Mouse (Mus musculus) limb, embryonic 10.5 days (tissue): ENCODE data around the gene Lysmd3. TPM values are rescaled to one million over a fixed set of nuclear protein-coding genes. Genes with fewer than 3 reads are reported as not detected.
"Not testable (repeated sequence)": the region's sequence is repeated elsewhere in the genome, so short reads cannot be mapped to it uniquely, and the experiment has no call there.

Experiments
- DNase-seq: peaks from one replicate; pipeline ENCODE4 v3.0.0-alpha.2; 2017; ENCODE audit warnings: low spot score
- H3K27ac ChIP-seq: fragments of 300-500 bp; sonication (generic); 2 replicates; pipeline ENCODE4 v1.5.1; 2016; ENCODE audit warnings: mild to moderate bottlenecking
- H3K27me3 ChIP-seq: fragments of 300-500 bp; sonication (generic); 2 replicates; pipeline ENCODE4 v1.6.1; 2016; ENCODE audit warnings: low read depth, mild to moderate bottlenecking; ENCODE audit not compliant: poor library complexity, severe bottlenecking
- H3K36me3 ChIP-seq: fragments of 300-500 bp; sonication (generic); 2 replicates; pipeline ENCODE4 v1.6.1; 2016; ENCODE audit warnings: mild to moderate bottlenecking, moderate library complexity
- H3K4me1 ChIP-seq: fragments of 300-500 bp; sonication (generic); 2 replicates; pipeline ENCODE4 v1.6.1; 2016
- H3K4me3 ChIP-seq: fragments of 300-500 bp; sonication (generic); 2 replicates; pipeline ENCODE4 v1.5.1; 2016; ENCODE audit warnings: mild to moderate bottlenecking, moderate library complexity
- H3K9me3 ChIP-seq: fragments of 300-500 bp; sonication (generic); replicated peaks from 2 replicates; pipeline ENCODE4 v1.6.1; 2016; ENCODE audit warnings: mild to moderate bottlenecking
- WGBS: fragments of 180-500 bp; shearing (Covaris S2); methylation state at CpG from one replicate; pipeline ENCODE4 v1.1.7; 2016; 5-methylcytosine and 5-hydroxymethylcytosine counted together
- polyA plus RNA-seq: library from polyadenylated mRNA; unstranded; fragments of >200 nt; fragmentation: Nextera tagmentation; extraction: Ambion mirVana; gene quantifications from 2 replicates; pipeline ENCODE4 v1.2.1, GENCODE M21; 2016

The Lysmd3 gene
- polyA plus RNA-seq, 1 experiment from 2014 or later, result 22.8 TPM

DNA sequence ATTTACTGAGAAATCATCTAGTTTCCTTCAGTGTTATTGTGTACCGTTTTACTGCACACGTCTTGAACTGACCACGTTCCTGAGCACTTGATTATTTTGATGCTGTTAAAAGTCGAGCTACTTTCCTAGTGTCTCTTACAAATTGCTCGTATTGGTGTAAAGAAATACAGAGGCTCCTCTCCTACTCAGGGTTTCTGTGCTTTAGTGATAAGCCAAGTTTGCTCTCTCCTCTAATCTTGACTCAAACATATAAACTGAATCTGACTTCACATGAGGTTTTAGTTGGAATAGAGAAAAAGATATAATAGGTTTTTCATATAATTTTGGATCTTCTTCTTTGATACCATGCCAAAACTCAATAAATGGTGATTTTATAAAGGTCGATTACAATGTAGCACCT, 11.1 kb upstream of the Lysmd3 start:
- no peak overlapping the region for H3K4me3 ChIP-seq
- H3K4me1 ChIP-seq, result peaks cover 3% of the 10 kb centered on the region
- H3K27ac ChIP-seq, result no peak overlapping the region
- no peaks in the 10 kb centered on the region for H3K9me3 ChIP-seq
- no peaks in the 10 kb centered on the region for H3K36me3 ChIP-seq
- no peaks in the 10 kb centered on the region for H3K27me3 ChIP-seq
- no peak for DNase-seq
- 90% methylated on average over 6 of the region's 6 CpGs for WGBS

DNA sequence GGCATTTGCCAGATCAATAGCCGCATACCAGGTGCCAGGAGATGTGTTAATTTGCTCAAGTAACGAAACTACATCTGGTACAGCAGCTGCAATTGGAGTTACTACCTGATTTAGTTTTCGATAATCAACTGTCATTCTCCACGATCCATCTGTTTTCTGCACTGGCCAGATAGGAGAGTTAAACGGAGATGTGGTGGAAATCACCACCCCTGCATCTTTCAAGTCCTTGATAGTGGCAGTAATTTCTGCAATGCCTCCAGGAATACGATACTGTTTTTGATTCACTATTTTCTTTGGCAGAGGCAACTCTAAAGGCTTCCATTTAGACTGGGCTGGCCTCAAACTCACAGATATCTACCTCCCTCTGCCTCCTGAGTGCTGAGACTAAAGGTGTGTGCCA, 7.1 kb upstream of the Lysmd3 start:
- not testable (repeated sequence) for H3K27ac ChIP-seq, H3K4me3 ChIP-seq, H3K9me3 ChIP-seq, H3K4me1 ChIP-seq, H3K36me3 ChIP-seq, DNase-seq, H3K27me3 ChIP-seq
- 85% methylated on average over 5 of the region's 6 CpGs for WGBS

DNA sequence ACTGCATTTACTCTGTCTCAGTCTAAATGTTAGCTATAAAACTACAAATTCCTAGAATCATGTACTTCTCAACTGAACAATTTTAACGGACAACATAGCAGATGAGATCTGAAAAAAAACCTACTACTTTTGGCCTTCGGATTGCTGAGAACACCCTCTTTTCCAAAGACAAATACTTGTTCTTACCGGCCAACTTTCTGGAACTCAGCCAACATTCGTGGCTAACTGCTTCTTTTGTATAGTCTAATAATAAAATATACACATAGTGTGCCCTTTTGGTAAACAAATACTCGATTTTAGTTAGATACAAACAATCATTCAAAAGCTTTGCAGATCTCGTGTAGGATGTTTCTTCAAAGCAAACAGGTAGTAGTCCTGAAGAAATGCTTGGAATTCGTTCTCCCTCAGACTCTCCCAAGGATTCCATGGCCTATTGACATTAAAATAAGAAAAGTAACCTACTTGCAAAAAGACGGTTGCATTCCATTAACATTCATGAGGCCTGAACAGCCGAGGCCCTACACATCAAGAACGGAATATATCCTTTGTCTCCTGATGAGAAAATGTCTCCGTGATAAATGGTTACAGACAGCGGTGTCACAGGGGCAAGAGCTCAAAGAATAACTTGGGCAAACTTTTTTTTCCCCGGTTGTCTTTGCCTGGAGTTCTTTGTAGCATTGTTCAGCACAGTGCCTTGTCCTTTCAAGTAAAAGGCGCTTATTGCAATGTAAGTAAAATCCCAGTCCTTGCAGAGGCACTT, 1.2 kb upstream of the Lysmd3 start:
- H3K27ac ChIP-seq, result no peak overlapping the region
- DNase-seq, result peak; percentile 30
- no peaks in the 10 kb centered on the region for H3K9me3 ChIP-seq
- peaks cover 4% of the 10 kb centered on the region; the same call in 1 of the 2 replicates for H3K36me3 ChIP-seq
- H3K4me3 ChIP-seq, result no peak overlapping the region
- H3K4me1 ChIP-seq, result peaks cover 7% of the 10 kb centered on the region; the same call in 1 of the 2 replicates
- 44% methylated on average over 14 of the region's 14 CpGs for WGBS
- H3K27me3 ChIP-seq, result no peaks in the 10 kb centered on the region

GRCm38 (mm10) chr13:81657008-81657350, 484 bp upstream of the Lysmd3 start:
- Histone ChIP-seq H3K27ac (peak overlapping the region; percentile 93), H3K36me3 (peaks cover 7% of the 10 kb centered on the region), H3K4me1 (peaks cover 7% of the 10 kb centered on the region; the same call in 1 of the 2 replicates), H3K27me3 (no peaks in the 10 kb centered on the region), H3K9me3 (no peaks in the 10 kb centered on the region), H3K4me3 (peak overlapping the region; percentile 81)
- 31% methylated on average over 5 of the region's 5 CpGs for WGBS
- DNase-seq, result no peak

DNA sequence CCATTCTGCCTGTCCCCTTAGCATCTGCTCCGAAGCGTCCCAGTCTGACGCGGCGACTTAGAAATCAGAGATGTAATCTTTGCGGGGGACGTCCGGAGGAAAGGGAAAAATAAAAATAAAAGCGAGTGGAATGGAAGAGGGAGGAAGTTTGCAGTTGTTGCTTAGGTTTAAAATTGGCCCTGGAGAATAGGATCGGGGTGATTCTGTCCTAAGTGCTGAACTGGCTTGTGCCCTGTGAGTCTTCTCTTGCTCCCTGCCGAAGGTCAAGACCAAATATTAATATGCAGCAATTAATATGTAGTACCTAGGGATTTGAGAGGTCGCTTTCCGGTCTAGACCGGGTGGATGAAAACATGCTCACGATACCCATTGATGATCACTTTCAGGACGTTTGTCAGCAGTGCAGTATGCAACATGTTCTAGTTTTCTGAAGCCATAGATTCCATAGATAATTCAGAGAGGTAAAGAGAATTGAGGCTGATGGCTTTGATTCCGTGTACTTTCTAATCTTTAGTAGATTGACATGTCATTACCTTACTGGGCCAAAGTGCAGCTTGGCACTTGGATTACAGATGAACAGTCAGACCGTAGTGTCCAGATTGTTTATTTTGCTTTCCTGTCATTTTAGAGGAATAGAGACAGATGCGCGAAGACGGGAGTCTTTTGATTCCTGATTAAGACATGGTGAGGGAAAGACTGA, 740 bp downstream of the Lysmd3 start:
- Histone ChIP-seq H3K36me3 (peaks cover 7% of the 10 kb centered on the region), H3K27ac (peak overlapping the region; percentile 93), H3K9me3 (no peaks in the 10 kb centered on the region), H3K4me1 (peaks cover 7% of the 10 kb centered on the region; the same call in 1 of the 2 replicates), H3K27me3 (no peaks in the 10 kb centered on the region), H3K4me3 (peak overlapping the region; percentile 81)
- 16% methylated on average over 21 of the region's 21 CpGs for WGBS
- DNase-seq, result no peak

DNA sequence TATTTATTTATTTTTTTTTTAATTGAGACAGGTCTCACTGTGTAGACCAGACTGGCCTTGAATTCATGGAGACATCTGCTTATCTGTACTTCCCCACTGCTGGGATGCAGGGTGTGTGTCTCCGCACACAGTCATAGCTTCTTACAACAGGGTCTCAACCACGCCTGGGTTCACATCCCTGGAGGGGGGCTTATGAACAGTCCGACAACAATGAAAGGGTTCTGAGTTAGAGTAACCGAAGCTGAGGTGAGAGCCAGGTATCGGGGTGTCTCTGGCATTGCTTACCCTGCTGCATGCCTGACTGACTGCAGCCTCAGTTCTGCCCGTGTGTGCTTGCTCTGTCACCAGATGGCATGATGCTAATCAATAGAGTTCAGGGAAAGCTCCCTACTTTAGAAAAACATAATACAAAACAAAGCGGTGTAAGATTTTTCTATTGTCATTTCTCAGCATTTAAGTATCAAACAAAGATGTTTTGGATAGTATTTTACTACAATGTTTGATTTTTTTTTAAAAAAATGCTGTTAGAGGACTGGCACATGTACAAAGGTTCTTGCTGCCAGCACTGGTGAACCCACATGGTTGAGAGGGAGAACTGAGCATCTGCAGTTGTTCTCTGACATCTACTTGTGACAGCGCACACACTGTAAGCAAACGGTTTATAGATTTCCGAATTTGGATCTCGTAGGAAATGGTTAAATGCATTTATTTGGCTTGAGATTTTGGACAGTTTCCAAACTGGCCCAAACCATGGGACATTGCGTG, 6.3 kb downstream of the Lysmd3 start:
- WGBS, result 91% methylated on average over 12 of the region's 12 CpGs
- H3K27me3 ChIP-seq, result no peaks in the 10 kb centered on the region
- H3K9me3 ChIP-seq, result no peaks in the 10 kb centered on the region
- no peak overlapping the region for H3K27ac ChIP-seq
- no peak for DNase-seq
- peaks cover 49% of the 10 kb centered on the region for H3K36me3 ChIP-seq
- no peak overlapping the region for H3K4me3 ChIP-seq
- peaks cover 2% of the 10 kb centered on the region; the same call in 1 of the 2 replicates for H3K4me1 ChIP-seq

GRCm38 (mm10) chr13:81664331-81664698, 6.9 kb downstream of the Lysmd3 start:
- H3K27me3 ChIP-seq, result no peaks in the 10 kb centered on the region
- no peak for DNase-seq
- no peak overlapping the region for H3K4me3 ChIP-seq
- H3K36me3 ChIP-seq, result peaks cover 55% of the 10 kb centered on the region
- no peaks in the 10 kb centered on the region for H3K4me1 ChIP-seq
- no peak overlapping the region for H3K27ac ChIP-seq
- 92% methylated on average over 5 of the region's 5 CpGs for WGBS
- no peaks in the 10 kb centered on the region for H3K9me3 ChIP-seq

GRCm38 (mm10) chr13:81667713-81668112, 10.2 kb downstream of the Lysmd3 start:
- DNase-seq, result no peak
- H3K4me3 ChIP-seq, result no peak overlapping the region
- 94% methylated on average over 5 of the region's 5 CpGs for WGBS
- H3K4me1 ChIP-seq, result no peaks in the 10 kb centered on the region
- H3K36me3 ChIP-seq, result peaks cover 62% of the 10 kb centered on the region
- H3K27me3 ChIP-seq, result no peaks in the 10 kb centered on the region
- no peaks in the 10 kb centered on the region for H3K9me3 ChIP-seq
- H3K27ac ChIP-seq, result no peak overlapping the region

GRCm38 (mm10) chr13:81675333-81675732, 17.9 kb downstream of the Lysmd3 start:
- Histone ChIP-seq H3K27ac (no peak overlapping the region), H3K27me3 (no peaks in the 10 kb centered on the region), H3K36me3 (peaks cover 38% of the 10 kb centered on the region), H3K4me3 (no peak overlapping the region), H3K4me1 (no peaks in the 10 kb centered on the region), H3K9me3 (no peaks in the 10 kb centered on the region)
- DNase-seq, result no peak
- WGBS, result 81% methylated on average over 8 of the region's 8 CpGs

- Histone ChIP-seq H3K4me1 (no peaks in the 10 kb centered on the region), H3K4me3 (no peak overlapping the region), H3K27ac (no peak overlapping the region), H3K27me3 (no peaks in the 10 kb centered on the region), H3K36me3 (peaks cover 11% of the 10 kb centered on the region; the same call in 1 of the 2 replicates), H3K9me3 (no peaks in the 10 kb centered on the region)
- no peak for DNase-seq
- WGBS, result 95% methylated on average over 3 of the region's 3 CpGs
Measured at GRCm38 (mm10) chr13:81683107-81683506, 25.6 kb downstream of the Lysmd3 start.

DNA sequence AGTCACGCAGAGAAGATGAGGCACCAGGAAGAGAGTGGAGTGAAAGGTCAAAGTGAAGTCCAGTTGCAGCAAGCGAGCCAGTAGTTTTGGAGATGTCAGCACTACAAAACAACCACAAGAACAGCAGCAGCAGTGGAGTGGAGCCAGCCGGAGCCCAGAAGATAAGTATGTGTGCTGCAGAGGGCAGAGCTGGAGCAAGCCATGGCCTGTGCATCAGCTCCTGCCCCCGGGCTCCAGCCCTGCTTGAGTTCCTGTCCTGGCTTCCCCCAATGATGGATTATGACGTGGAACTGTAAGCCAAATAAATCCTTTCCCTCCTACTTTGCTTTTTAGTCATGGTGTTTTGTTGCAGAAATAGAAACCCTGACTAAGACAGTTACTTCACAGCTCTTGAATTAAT, 26.8 kb downstream of the Lysmd3 start:
- H3K4me1 ChIP-seq, result no peaks in the 10 kb centered on the region
- peaks cover 13% of the 10 kb centered on the region; the same call in 1 of the 2 replicates for H3K36me3 ChIP-seq
- no peak overlapping the region for H3K4me3 ChIP-seq
- 83% methylated on average over 5 of the region's 5 CpGs for WGBS
- H3K27ac ChIP-seq, result no peak overlapping the region
- H3K27me3 ChIP-seq, result no peaks in the 10 kb centered on the region
- no peaks in the 10 kb centered on the region for H3K9me3 ChIP-seq
- no peak for DNase-seq

- Histone ChIP-seq H3K9me3 (no peaks in the 10 kb centered on the region), H3K4me1 (no peaks in the 10 kb centered on the region), H3K27ac (no peak overlapping the region), H3K36me3 (peaks cover 16% of the 10 kb centered on the region), H3K27me3 (no peaks in the 10 kb centered on the region), H3K4me3 (no peak overlapping the region)
- DNase-seq, result no peak
- 97% methylated on average over 3 of the region's 3 CpGs for WGBS
Measured at GRCm38 (mm10) chr13:81684884-81685283, 27.4 kb downstream of the Lysmd3 start.

- Histone ChIP-seq H3K4me3 (no peak overlapping the region), H3K27me3 (no peaks in the 10 kb centered on the region), H3K4me1 (no peaks in the 10 kb centered on the region), H3K9me3 (no peaks in the 10 kb centered on the region), H3K27ac (no peak overlapping the region), H3K36me3 (peaks cover 22% of the 10 kb centered on the region)
- no peak for DNase-seq
- WGBS, result 93% methylated on average over 3 of the region's 3 CpGs
Measured at GRCm38 (mm10) chr13:81689587-81689986, 32.1 kb downstream of the Lysmd3 start.
